Mouse (Mus musculus): Measurements from ENCODE around the gene Anxa2.

Anxa2 gene

DNA sequence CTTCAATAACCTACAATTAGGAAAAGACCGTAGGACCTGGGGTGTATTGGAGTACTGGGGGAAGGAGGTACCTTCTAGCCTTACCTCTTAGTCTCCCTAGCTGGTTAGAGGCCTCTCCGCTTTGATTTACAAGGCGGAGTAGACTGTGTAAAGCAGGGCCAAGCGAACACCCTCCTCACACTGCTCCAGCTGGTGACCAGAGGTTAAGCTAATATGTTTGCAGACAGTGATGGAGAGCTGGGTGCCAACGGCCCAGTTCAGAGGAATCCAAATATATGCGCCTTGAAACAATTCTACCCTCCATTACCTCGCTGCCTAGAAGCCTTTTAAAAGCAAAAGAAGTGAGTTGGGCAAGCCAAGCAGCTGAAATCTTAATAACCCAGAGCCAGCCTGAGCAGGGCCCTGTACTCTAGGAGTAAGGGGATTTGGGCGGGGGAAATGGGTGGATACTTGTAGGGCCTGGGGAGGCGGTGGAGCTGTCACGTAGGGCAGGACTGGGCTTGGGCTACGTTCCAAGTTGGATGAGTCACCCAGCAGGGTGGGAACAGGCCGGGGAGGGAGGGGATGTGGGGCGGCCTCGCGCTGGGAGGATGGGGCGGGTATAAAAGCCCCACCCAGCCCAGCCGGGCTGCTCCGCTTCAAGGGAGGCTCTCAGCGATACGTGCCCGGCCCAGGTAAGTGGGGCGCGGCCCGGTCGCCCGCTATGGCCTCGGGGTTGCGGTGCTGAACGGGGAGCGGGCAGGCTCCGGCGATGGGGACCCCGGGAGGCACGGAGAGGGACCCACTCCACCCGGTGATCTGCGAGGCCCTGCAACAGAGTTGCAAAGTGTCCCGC is at the start of gene Anxa2:
Gene Anxa2, plus strand, starts transcription at position 555 of the 835 bp plus-strand sequence.
- peak; percentile 96 for DNase-seq

DNA sequence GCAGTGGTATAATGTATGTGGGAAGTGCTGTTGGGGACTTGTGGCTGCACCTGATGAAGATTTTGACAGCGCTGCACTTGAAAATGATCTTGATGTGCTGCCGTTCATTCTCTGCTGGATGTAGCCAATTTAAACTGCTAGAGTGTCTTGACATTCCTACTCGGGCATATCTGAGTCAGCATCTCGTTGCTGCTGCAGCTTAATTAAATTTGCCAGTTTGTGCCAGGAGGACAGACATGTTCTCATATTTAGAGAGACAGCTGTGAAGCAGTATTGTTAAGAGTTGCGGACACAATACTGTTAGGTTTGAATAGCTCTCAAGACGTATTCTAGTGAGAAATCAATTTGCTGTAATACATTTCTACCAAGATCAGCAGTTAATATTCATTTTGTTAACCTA is 48.7 kb upstream of the Anxa2 start:
- no peak for DNase-seq

DNA sequence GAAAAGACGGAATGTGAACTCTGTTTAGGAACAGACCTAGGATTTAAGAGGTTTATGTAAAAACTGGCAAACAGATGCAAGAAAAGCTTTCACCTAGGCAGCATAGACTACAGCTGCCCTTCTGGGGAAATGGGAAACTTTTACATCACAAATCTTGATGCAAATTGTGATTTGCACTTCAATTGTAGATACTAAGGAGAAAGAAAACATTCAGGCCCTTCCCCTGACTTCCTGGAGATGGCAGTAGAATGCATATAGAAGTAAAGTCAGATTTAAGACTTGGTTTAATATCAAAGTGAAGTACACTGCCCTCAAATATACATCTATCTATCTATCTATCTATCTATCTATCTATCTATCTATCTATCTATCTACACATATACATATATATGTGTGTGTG is 33.9 kb upstream of the Anxa2 start:
- DNase-seq, result peak; percentile 37

DNA sequence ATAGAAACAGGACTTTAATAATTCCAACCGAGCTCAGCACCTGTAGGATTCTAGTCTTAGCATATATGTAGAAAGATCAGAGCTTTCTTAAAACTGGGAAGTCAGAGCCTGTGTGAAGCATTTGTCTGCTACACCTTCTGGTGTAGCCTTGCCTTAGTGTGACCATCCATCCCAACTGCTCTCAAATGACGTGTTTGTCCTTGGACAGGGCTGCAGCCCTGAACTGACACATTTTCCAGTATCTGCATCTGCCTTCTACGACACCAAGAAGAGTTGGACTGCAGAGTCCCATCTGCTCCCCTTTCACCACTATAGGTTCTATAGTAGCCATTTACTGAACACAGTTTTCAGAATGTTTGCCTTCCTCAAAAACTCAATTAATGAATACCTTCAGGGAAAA is 22.9 kb upstream of the Anxa2 start:
- no peak for DNase-seq

DNA sequence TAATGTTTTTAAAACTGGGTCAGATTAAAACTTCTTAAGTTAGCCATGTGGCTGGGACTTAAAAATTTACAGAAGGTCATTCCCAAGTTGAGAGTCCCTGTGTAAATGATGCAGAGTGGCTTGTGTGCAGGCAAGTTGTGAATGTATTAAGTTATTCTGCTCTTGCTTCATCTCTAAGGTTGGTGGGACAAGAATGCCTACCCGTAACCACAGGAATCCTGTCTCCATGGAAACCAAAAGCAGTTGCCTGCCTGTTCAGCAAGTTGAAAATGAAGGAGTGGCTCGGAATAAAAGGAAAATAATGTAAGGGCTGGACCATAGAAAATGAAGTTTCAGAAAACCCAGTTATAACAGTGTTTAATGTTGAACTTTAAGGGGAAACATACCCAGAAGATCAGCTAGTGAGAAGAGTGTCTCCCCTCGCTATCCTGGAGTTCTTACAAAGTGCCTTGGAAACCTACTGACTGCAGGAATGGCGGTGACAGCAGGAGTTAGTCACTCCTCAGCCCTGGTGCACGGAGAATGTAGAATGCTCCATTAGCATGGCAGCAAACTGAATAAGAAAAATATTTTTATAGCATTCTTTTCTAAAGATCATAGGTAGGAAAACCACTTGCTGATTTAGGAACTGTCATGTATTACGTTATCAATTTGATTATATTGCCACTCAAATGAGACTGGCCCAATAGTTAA is 21.4 kb upstream of the Anxa2 start:
- DNase-seq, result peak; percentile 24

DNA sequence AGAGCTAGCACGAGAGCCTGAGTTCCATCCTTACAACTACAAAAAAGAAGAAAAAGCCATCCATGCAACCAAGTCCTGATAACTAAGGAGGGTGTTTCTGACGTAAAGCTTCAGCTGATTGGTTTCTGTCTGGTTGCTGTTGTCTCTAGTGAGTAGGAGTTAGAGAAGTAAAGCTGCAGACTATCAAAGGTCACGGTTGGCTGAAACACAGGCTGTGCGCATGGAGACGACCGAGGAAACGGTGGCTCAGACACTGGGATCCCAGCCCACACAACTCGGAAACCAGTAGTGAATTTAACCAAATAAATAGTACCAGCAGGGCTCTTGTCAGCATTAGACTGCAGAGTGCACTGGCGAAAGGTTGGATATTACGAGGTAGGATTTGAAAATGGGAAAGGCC is 18.2 kb upstream of the Anxa2 start:
- no peak for DNase-seq

DNA sequence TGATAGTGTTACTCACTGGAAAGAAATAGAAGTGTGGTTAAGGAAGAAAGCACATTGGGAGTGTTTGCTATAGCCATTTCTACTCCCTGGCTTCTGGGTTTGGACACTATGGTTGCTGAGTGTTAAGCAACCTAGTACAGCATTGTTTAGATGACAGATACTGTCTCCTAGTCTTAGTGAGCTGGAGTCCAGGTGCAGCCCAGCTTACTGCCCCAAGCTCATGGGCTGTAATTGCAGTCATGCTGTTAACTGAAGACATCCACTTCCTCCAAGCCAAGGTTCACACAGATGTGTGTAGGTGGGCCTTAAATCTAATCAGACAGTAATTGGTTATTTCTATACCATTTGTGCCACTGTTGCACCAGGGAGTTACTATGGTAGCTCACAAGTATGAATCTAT is 17.8 kb upstream of the Anxa2 start:
- DNase-seq, result no peak

DNA sequence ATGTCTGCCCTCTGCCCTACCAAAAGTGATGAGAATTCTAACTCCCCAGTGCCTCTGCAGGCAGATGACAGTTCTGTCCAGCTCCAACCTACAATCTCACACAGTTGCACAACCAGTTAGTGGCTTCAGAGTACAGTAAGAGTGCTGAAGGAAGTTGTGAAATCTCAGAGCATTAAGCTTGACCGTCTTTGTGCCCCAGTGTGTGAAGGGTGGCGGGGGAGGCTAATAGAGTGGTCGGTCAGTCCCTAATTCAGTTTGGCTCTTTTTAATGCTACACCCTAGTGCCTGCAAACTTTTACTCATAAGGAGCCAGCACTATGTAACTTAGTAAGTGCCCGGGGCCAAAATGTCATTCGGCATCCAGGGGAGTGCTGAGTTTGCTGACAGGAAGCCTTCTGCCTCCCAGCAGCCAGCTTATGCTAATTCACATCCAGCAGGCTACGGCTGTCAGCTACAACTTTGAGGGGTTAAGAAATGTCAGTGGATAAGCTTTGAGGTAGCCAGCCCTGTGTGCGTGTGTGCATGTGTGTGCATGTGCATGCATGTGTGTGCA is 13.5 kb upstream of the Anxa2 start:
- peak; percentile 70 for DNase-seq

DNA sequence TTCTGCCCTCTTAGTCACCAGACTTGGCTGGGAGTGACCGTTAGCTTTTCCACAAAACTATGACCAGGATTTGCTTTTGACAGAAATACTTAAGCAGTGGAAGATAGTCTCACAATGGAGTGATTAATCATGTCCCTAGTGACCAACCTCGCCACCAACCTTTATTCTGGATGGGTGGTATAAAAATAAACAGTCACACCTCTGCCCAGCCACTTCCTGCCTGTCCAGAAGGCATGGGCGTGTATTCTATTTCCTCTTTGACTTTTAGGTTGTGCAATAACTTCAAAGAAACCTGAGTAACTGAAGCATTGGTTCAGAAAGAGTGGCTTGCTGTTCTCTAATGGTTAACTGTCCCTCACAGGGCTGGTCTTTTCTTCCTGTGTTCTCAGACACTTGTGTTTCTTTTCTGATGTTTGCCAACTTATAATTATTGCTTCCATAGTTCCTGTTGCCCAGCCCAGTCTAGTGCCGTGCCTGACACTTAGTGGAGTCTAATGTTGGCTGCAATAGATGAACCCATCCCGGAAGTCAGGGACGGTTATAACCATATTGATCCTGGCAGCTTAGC is 10.9 kb upstream of the Anxa2 start:
- DNase-seq, result no peak

DNA sequence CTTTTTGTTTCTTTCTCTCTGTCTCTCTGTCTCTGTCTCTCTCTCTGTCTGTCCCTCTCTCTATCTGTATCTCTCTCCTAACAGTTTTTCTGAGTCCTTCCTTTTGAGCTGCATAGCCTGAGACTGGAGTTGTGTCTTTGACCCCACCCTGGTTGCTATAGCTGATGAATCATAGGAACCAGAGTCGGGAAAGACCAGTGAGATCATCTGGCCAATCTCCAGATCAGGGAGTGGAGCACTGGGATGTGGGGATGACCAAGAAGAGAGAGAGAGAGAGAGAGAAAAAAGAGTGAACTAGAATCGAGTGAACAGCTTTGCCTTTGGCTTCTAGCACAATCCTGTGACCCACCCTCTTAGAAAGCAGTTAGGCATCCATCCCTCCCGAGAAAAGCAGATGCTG is 10.2 kb upstream of the Anxa2 start:
- no peak for DNase-seq

DNA sequence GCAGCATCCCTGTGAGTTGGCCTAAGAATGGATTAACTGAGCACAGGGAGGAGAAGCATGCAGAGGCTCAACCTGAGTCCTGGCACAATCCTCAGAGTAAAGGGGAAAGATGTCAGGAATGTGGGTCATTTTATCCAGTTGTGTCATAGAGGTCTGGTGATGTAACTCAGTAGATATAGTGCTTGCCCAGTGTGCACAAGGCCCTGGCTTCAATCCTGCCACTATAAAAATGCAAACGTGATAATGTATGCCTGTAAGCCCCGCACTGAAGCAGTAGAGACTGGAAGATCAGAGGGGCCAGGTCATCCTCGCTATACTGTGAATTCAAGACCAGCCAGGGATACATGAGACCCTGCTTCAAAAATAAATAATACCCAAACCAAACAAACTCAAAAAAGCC is 4.6 kb upstream of the Anxa2 start:
- DNase-seq, result no peak

DNA sequence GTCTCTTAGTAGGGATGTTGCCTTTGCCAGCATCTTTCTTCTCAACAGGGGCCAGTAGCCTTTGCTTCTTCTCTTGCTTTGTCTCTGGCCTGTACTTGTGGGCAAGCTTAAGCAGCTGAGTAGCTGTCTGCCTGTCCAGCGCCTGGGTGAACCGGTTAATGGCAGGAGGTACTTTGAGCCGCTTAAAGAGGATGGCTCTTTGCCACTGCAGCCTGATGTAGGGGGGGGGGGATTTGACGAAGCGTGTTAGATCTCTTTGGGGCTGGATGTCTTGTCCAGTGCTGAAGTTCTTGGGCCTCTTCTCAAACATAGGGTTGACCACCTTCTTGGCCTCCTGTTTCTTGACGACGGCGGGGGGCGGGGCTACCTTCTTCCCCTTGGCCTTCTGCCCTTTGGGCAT is 2.8 kb upstream of the Anxa2 start:
- DNase-seq, result no peak

DNA sequence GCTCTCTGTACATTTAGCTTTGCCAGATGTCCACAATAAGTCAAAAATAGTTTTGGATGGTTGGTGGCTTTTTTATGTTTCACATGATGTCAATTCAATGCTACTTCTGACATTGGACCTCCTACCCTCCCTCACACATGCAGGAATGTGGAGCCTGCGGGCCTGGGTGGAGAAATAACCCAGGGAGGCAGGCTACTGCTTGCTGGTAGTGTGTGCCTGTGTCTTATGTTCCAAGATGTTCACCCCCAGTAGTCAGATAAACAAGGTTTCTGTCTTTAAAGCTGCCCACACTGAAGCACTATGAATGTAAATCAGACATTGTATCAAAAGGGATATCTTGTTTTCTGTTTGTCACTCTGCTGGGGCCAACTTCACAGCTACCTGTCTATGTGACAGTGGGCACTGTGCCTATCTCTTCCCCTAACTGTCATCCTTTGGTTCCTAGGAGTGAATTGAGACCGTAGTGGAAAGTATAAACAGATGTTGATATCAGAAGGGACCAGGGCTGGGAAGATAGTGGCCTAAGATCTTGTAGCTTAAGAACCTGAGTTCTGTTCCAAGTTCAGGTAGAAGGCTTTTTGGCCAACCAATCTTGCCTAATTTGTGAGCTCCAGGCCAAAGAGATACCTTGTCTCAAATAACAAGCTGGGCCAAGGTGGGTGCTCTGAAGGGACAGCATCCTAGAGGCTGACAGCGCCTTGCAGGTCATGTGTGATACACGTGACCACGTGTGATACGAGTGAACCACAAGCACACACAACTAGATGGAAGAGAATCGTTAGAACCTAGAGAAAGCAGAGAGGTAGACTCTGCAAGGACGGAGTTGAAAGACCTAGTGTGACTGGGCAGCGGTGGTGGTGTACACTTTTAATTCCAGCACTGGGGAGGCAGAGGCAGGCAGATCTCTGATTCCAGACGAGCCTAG is 1.3 kb upstream of the Anxa2 start:
- no peak for DNase-seq

DNA sequence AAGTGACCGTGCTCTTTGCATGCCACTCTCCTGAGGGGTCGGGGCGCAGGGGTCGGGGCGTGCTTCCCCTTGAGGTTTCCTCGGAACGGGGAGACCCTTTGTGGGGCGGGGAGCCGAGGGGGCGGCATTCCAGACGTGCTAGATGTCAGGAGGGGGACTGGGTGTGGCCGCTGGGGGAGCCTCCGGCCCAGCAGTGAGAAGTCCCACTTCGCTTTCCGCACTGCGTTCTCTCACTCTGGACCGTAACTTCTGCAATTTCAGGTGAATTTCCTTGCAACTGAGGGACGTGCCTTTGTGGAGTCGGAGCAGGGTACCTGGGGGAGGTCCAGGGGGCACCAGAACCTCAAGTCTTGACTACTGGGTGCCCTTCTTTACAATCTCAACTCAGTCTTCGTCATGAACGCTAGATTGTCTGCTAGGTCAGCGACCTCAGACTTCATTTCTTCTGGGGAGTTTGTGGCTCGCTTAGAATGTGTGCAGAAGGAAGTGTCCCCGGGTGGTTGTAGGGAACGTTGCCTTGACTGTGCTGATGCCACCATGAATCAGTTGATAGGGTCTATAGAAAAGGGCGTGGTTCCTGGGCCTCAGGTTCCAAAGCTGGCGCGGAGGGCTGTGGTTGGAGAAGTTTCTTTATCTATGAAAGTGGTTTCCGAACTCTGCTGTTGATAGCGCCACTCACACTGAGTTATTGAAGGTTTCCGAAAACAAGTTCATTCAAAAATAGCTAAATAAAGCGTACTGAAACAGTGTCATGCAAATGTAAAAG is 664 bp downstream of the Anxa2 start:
- DNase-seq, result peak; percentile 65

DNA sequence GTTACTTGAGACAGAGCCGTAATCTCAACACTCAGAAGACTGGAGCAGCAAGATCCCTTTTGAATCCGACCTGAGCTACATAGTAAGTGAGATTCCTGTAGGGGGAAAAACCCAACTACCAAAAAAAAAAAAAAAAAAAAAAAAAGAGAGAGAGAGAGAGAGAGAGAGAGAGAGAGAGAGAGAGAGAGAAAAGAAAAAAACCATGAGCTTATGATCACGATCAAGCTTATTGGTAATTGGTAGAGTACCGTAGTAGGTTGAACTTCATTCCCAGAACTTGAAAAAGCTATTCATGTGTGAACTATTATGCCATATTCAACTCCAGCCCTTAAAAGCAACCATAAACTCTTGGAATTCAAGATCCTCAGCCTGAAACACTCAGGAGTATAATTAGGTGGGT is 1.3 kb downstream of the Anxa2 start:
- no peak for DNase-seq

DNA sequence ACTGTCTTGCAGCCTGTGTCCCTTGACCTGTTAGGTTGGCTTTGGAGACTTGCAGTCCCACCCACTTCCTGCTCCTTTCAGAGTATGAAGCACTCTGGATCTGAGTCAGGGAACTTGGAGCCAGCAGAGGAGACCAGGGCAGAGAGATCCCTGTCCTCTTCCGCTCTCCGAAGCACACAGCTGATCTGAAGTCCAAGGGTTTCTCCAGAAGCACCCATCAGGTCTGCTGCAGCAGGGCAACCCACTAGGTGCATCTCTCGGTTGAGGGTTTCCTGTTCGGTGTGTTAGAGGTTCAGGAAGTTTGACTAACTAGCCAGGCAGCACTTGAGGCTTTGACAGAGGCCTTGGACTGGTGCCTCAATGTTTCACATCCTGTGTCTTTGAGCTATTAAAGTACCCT is 2.0 kb downstream of the Anxa2 start:
- peak; percentile 49 for DNase-seq

DNA sequence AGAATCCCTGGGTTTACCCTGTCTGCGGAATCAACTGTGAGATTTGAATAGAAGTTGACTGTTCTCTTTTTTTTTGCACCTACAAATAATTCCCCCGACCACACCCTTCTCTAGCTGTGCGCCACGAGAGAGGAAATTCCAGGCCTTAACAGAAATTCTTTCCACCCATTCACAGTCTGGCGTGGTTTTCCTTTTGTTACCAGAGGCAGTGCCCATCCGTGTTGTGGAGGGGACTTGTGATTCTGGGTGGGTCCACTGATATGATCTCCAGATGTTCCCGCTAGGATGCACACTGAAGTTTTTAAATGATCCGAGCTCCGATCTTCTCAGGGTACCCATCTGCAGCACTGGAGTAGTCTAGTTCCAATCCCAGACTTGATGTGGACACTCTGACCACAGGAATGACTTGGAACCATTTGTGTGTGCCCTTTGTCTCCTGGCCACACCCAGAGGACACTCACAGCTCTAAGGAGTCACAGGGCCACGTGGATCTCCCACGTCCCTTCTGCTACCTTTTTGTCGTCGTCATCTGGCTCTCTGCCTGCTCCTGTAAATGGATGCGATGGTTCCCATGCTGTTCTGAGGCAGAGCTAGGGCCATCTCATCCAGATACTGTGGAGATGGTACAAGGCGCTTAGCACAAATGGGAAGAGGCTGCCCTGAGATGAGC is 3.1 kb downstream of the Anxa2 start:
- DNase-seq, result no peak

DNA sequence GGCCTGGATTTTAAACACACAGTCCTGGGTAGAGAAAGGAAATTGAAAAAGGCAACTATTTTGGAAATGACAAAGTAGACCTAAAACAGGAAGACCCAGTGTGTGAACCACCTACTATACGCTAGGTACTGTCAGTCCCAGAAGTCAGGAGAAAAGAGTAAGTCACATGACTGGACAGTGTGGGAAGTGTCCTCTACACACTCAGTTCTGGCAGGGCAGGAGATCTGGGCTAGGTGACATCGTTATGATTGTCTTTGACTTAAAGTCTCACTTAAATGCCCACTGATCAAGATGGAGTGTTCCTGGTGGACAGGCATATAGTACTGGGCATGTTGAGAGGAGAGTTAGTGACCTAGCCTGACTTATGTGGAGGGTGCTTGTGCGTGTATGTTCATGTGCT is 3.7 kb downstream of the Anxa2 start:
- DNase-seq, result no peak

DNA sequence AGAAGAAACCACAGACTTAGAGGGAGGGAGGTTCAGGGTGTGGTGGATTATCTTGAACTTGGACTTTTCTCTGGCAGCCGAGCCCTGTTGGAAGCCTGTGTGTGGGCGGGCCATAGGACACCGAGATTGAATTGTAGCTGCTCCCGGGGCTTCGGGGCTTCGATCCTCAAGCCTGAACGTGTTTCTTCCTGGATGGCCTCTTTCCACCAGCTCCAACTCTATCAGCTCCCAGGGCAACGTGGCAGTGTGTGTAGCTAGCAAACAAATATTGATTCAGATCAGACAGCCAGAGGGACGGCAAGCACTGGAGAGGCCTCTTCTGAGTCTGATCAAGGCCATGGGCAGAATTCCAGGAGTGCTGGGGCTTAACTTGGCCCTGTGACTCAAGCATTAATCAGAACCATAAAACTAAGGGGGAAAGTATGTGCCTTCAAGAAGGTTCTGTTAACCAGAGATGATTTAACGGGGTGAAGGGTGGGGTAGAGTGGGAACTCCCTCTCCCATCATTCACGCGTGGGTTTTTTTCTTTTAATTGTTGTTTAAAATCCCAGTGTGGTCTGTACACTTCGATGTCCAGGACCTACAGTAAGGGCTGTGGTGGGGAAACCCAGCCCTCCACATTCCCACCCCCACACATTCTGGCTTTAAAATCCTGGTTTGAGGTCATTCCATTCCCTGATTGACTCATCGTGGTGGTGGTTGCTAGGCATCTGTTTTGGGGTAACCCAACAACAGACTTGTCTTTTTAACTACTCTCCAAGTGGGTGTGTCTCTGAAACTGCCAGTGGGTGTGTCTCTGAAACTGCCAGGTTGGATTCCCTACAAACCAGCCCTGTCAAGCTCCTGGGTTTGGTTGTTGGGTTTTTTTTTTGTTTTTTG is 4.6 kb downstream of the Anxa2 start:
- DNase-seq, result peak; percentile 86

DNA sequence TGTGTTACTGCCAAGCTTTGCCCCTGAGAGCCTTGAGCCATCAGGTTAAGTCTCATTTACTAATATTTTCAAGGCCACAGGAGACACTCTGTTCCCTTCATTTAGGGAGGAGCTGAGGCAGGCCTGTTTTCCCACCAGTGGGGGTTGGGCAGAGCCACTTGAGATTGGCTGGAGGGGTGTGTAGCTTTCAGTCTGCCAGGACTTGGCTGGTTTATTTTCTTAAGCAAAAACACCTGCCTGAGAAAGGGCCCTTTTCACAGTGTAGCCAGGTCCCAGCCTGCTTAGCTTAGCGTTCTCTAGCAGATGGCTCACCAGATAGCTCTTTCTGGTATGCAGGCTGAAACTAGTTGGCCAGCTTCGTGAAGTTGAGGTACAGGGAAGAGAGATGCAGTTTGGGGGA is 5.6 kb downstream of the Anxa2 start:
- peak; percentile 65 for DNase-seq
